Mouse (Mus musculus) ES-E14 (cell line): ENCODE data around the gene Galm. TPM values are rescaled to one million over a fixed set of nuclear protein-coding genes. Genes with fewer than 3 reads are reported as not detected.
A peak's percentile ranks its signal among the peaks of the same experiment; 100 is the strongest.

Source experiments
- DNase-seq: peaks from one replicate; pipeline ENCODE4 v3.0.0-alpha.2; 2013; ENCODE audit warnings: low read depth, low spot score
- H3K27ac ChIP-seq: 2 replicates; pipeline ENCODE4 v1.5.1; 2012; ENCODE audit warnings: low read depth, mild to moderate bottlenecking, low read length, moderate library complexity, mixed read lengths; ENCODE audit not compliant: poor library complexity, insufficient read depth, severe bottlenecking
- H3K36me3 ChIP-seq: 2 replicates; pipeline ENCODE4 v1.6.1; 2012; ENCODE audit warnings: mild to moderate bottlenecking, low read length, moderate library complexity, mixed read lengths; ENCODE audit not compliant: control insufficient read depth, poor library complexity, insufficient read depth, severe bottlenecking
- H3K4me1 ChIP-seq, 2 experiments: fragments of 150-350 bp in 1 of 2; sonication (generic) in 1 of 2; 2 replicates each; pipeline ENCODE4 v1.6.1; 2012; ENCODE audit warnings: low read length in 2 of 2, mild to moderate bottlenecking in 1 of 2, mixed read lengths in 1 of 2; ENCODE audit not compliant: control insufficient read depth in 2 of 2, insufficient read depth in 2 of 2, poor library complexity in 1 of 2
- H3K4me3 ChIP-seq, 2 experiments: fragments of 150-350 bp in 1 of 2; sonication (generic) in 1 of 2; 2 replicates each; pipeline ENCODE4 v1.5.1; 2012; ENCODE audit warnings: low read length in 2 of 2, low read depth in 1 of 2, mild to moderate bottlenecking in 1 of 2, mixed read lengths in 1 of 2; ENCODE audit not compliant: insufficient read depth in 1 of 2, poor library complexity in 1 of 2, severe bottlenecking in 1 of 2
- H3K9ac ChIP-seq: 2 replicates; pipeline ENCODE4 v1.6.1; 2012; ENCODE audit warnings: low read depth, mild to moderate bottlenecking, low read length, mixed read lengths; ENCODE audit not compliant: poor library complexity, insufficient read depth, severe bottlenecking
- H3K9me3 ChIP-seq: fragments of 150-350 bp; sonication (generic); 2 replicates; pipeline ENCODE4 v1.6.1; 2012; ENCODE audit warnings: low read depth, mild to moderate bottlenecking, low read length; ENCODE audit not compliant: control insufficient read depth, insufficient read depth
- CHD2 ChIP-seq: IDR thresholded peaks from 2 replicates; pipeline ENCODE4 v1.6.1; 2014; ENCODE audit warnings: mild to moderate bottlenecking, low read depth, low read length, inconsistent platforms
- HCFC1 ChIP-seq: IDR thresholded peaks from 2 replicates; pipeline ENCODE4 v1.6.1; 2012; ENCODE audit warnings: low read length, inconsistent platforms, borderline replicate concordance; ENCODE audit not compliant: insufficient read depth
- MAFK ChIP-seq: IDR thresholded peaks from 2 replicates; pipeline ENCODE4 v1.6.1; 2014; ENCODE audit warnings: mild to moderate bottlenecking, low read depth, low read length, inconsistent platforms; ENCODE audit not compliant: insufficient read depth
- ZC3H11A ChIP-seq: IDR thresholded peaks from 2 replicates; pipeline ENCODE4 v1.6.1; 2012; ENCODE audit warnings: low read depth, mild to moderate bottlenecking, inconsistent platforms, low read length, borderline replicate concordance
- ZNF384 ChIP-seq: IDR thresholded peaks from 2 replicates; pipeline ENCODE4 v1.6.1; 2012; ENCODE audit warnings: low read depth, low read length, inconsistent platforms
- in situ Hi-C, 2 experiments: fragments of 600-800 bp; cut with MboI; formaldehyde crosslinking; loops; one replicate each; pipeline ENCODE4 v1.15.1; 2025; ENCODE audit warnings: low sequenced_read_pairs in 2 of 2, inconsistent platforms in 1 of 2; ENCODE audit not compliant: unreplicated experiment in 2 of 2
- total RNA-seq: library from RNA; depleted of rRNA; stranded (reverse); fragments of 300-350 nt; gene quantifications from 2 replicates; pipeline ENCODE4 v1.2.3, GENCODE M21; 2012

Galm gene
- total RNA-seq, 1 experiment = 5.3 TPM

GRCm38 (mm10) chr17:80168425-80169182 lies 41.3 kb downstream of the Galm start:
- Histone ChIP-seq H3K27ac (no peak overlapping the region), H3K9ac (no peak overlapping the region), H3K4me1 (peaks cover 2 to 6% of the 10 kb centered on the region in 2 experiments; a peak in 2 of 4 replicates), H3K9me3 (no peaks in the 10 kb centered on the region), H3K4me3 (0 out of 4 replicates have a peak overlapping the region, but pooled peaks of 1 of the 2 experiments have one; percentile 8), H3K36me3 (no peaks in the 10 kb centered on the region; the same call in 1 of the 2 replicates)
- DNase-seq = no peak
- in situ Hi-C loops = no loop called here
- TF ChIP-seq CHD2 (no peak), ZC3H11A (no peak), HCFC1 (no peak), MAFK (no peak), ZNF384 (peak; percentile 57; the same call in 1 of the 2 replicates)

DNA sequence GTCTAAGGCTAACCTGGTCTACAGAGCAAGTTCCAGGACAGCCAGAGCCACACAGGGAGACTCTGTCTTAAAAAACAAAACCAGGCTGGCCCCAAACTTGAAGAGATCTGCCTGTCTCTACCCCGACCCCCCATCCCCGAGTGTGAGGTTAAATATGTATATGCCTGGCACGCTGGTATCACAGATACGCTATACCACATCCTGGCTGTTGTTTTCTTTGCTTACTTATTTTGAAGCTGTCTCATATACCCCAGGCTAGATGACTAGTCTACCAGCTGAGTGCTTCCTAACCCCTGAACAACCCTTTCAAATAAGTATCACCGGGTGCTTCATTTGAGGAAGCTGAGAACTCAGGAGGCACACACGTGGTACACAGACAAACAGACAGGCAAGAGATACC lies 42.5 kb downstream of the Galm start:
- Histone ChIP-seq H3K9ac (no peak overlapping the region), H3K4me3 (no peak overlapping the region), H3K4me1 (peaks cover 2 to 8% of the 10 kb centered on the region in 2 experiments; a peak in 2 of 4 replicates), H3K9me3 (no peaks in the 10 kb centered on the region), H3K27ac (no peak overlapping the region), H3K36me3 (no peaks in the 10 kb centered on the region; the same call in 1 of the 2 replicates)
- no peak for DNase-seq
- TF ChIP-seq MAFK (no peak), HCFC1 (no peak), ZC3H11A (no peak), ZNF384 (no peak), CHD2 (no peak)
- in situ Hi-C loops = no loop called here

DNA sequence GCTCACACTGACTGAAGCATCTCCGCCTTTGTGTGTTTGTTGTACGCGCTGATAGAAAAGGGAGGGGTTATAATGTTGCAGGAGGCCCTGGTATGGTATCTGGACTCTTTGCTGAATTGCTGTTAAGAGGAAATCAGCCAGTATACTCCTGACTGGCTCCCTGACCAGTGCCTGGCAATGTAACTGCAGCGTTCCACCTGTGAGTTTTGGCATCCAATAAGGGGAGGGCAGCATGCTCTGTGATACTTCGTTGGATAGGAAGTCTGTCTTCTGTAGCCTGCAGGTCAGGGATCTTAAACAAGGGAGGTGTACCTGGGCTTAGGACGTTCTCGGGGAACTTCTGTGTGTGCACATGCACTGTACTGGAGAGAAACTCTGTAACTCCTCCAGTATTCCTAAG lies 43.7 kb downstream of the Galm start:
- no peak for DNase-seq
- H3K27ac ChIP-seq = no peak overlapping the region
- no peak overlapping the region for H3K9ac ChIP-seq
- peaks cover 2 to 9% of the 10 kb centered on the region in 2 experiments; a peak in 3 of 4 replicates for H3K4me1 ChIP-seq
- TF ChIP-seq ZC3H11A = no peak
- no peak for TF ChIP-seq CHD2
- no peak for TF ChIP-seq ZNF384
- TF ChIP-seq HCFC1 = no peak
- TF ChIP-seq MAFK = no peak
- in situ Hi-C loops = no loop called here
- H3K4me3 ChIP-seq = no peak overlapping the region
- H3K9me3 ChIP-seq = no peaks in the 10 kb centered on the region
- no peaks in the 10 kb centered on the region; the same call in 1 of the 2 replicates for H3K36me3 ChIP-seq

DNA sequence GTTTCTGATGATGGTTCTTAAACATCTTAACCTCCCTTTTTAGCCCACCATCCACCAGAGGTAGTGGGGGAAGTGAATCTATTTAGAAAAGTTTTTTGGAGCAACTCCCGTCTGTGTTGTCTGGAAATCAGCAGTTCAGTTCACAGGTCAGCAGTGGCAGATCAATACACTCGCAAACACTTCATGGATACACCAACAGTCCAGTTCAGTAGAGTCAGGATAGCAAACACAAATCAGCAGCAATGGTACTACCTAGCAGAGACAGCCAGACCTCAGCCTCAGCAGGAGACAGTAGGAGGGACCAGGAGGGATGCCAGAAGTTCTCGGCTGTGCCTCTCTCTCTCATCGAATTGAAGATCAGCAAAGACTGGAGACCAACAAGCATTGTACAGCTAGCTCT lies 44.7 kb downstream of the Galm start:
- no peaks in the 10 kb centered on the region; the same call in 1 of the 2 replicates for H3K36me3 ChIP-seq
- H3K4me1 ChIP-seq = peaks cover 2 to 9% of the 10 kb centered on the region in 2 experiments; a peak in 3 of 4 replicates
- no peaks in the 10 kb centered on the region for H3K9me3 ChIP-seq
- TF ChIP-seq ZC3H11A (no peak), CHD2 (no peak), ZNF384 (no peak), MAFK (no peak), HCFC1 (no peak)
- DNase-seq = no peak
- no peak overlapping the region for H3K4me3 ChIP-seq
- H3K27ac ChIP-seq = no peak overlapping the region
- no peak overlapping the region for H3K9ac ChIP-seq
- in situ Hi-C loops = no loop called here
